Mouse (Mus musculus): Measurements from ENCODE around the gene Rnf111.

The Rnf111 gene

GRCm38 (mm10) chr9:70395617-70396016 is 107.9 kb downstream of the Rnf111 start:
- DNase-seq (ENCODE audit: low read depth): no peak

GRCm38 (mm10) chr9:70392563-70392907 is 111.0 kb downstream of the Rnf111 start:
- no peak for DNase-seq (ENCODE audit: low read depth)

GRCm38 (mm10) chr9:70391660-70392562 is 111.6 kb downstream of the Rnf111 start:
- DNase-seq (ENCODE audit: low read depth): no peak

- DNase-seq (ENCODE audit: low read depth): no peak
Measured at GRCm38 (mm10) chr9:70391042-70391441, 112.5 kb downstream of the Rnf111 start.

GRCm38 (mm10) chr9:70389548-70389947 is 114.0 kb downstream of the Rnf111 start:
- DNase-seq (ENCODE audit: low read depth): no peak

GRCm38 (mm10) chr9:70387410-70388119 is 116.0 kb downstream of the Rnf111 start:
- DNase-seq (ENCODE audit: low read depth): no peak

- DNase-seq (ENCODE audit: low read depth): no peak
Measured at GRCm38 (mm10) chr9:70384958-70385728, 118.4 kb downstream of the Rnf111 start.

- no peak for DNase-seq (ENCODE audit: low read depth)
Measured at GRCm38 (mm10) chr9:70384494-70384893, 119.0 kb downstream of the Rnf111 start.

GRCm38 (mm10) chr9:70383750-70384149 is 119.8 kb downstream of the Rnf111 start:
- no peak for DNase-seq (ENCODE audit: low read depth)

GRCm38 (mm10) chr9:70382091-70382490 is 121.4 kb downstream of the Rnf111 start:
- no peak for DNase-seq (ENCODE audit: low read depth)

GRCm38 (mm10) chr9:70379502-70380467 is 123.7 kb downstream of the Rnf111 start:
- DNase-seq (ENCODE audit: low read depth): no peak
